Mouse (Mus musculus): Measurements from ENCODE around the gene Tmtc1. TPM values are rescaled to one million over a fixed set of nuclear protein-coding genes. Genes with fewer than 3 reads are reported as not detected.

Tmtc1 gene
- polyA plus RNA-seq, 1 experiment from 2014 or later, result 0.81 TPM

DNA sequence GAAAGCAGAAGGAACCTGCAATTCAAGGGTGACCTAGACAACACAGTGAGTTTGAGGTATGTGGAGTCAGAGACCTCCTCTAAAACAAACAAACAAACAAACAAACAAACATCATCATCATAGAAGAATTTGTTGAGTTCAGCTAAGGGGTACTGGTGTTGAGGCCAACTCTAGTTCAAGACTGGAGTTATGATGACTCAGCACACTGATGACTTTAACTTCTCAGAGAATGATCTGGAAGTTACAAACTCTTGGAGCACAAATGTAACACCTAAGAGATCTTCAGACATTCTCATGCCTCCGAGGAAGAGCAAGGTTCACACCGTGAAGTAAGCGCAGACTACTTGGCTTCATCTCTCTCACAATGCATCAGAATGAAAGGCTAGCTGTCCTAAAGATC, 28.1 kb upstream of the Tmtc1 start:
- no peak for ATAC-seq
- Histone ChIP-seq H3K27ac (ENCODE audit: low read depth, low read length) (no peak overlapping the region), H3K4me3 (ENCODE audit: low read depth, low read length) (no peak overlapping the region), H3K36me3 (ENCODE audit: control insufficient read depth, insufficient read depth) (no peaks in the 10 kb centered on the region), H3K4me2 (replicated peaks; ENCODE audit: low read depth) (no peak overlapping the region), H3K9me3 (ENCODE audit: control insufficient read depth) (no peaks in the 10 kb centered on the region), H3K27me3 (replicated peaks; ENCODE audit: control insufficient read depth, insufficient read depth, low read length) (no peaks in the 10 kb centered on the region), H3K4me1 (replicated peaks; ENCODE audit: control insufficient read depth, insufficient read depth, low read length) (no peaks in the 10 kb centered on the region), H3K9ac (ENCODE audit: low read depth, low read length) (no peak overlapping the region)
- WGBS, result 96% methylated on average over 3 of the region's 3 CpGs
- TF ChIP-seq CTCF (IDR thresholded peaks at IDR 0.05; ENCODE audit: low read depth), result no peak

GRCm38 (mm10) chr6:148467924-148468389, 23.8 kb upstream of the Tmtc1 start:
- ATAC-seq, result no peak
- WGBS, result 41% methylated on average over 2 of the region's 2 CpGs

DNA sequence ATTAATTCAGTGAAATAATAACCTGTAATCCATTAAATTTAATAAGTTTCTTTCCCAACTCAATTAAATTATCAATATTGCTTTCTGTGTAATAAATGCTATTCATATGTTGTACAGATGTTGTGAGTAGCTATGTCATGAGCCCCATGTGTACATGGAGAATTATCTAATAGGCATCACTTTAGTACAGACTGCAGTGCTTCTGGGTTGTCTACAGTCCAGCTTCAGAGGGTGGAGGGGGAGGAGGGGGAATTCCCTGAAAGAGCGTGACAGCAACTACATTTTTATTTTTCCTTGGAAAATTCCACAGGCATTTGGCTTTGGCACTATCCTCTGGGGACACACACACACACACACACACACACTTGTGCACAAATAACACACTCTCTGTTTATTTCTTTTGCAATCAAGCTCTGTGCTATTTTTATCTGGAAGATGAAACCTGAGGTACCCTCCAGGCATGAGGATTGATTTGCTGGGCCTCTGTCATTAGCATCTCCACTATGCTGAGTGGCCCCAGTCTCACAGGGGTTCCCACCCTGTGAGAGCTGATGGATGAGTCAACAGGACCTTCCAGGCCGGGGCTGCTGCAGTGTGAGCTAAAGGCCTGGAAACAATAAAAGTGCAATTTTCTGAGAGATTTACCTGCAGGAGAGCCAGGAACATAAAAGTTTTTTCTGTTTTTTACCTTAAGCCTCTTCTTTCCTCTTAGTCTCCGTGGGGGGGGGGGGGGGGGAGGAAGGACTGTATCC, 23.2 kb upstream of the Tmtc1 start:
- WGBS, result 42% methylated on average over 2 of the region's 3 CpGs
- no peak overlapping the region for H3K27ac ChIP-seq (ENCODE audit: low read depth, low read length)
- no peaks in the 10 kb centered on the region for H3K9me3 ChIP-seq (ENCODE audit: control insufficient read depth)
- H3K4me1 ChIP-seq (replicated peaks; ENCODE audit: control insufficient read depth, insufficient read depth, low read length), result no peaks in the 10 kb centered on the region
- no peak overlapping the region for H3K4me2 ChIP-seq (replicated peaks; ENCODE audit: low read depth)
- TF ChIP-seq CTCF (IDR thresholded peaks at IDR 0.05; ENCODE audit: low read depth), result no peak
- no peaks in the 10 kb centered on the region for H3K36me3 ChIP-seq (ENCODE audit: control insufficient read depth, insufficient read depth)
- H3K9ac ChIP-seq (ENCODE audit: low read depth, low read length), result no peak overlapping the region
- H3K27me3 ChIP-seq (replicated peaks; ENCODE audit: control insufficient read depth, insufficient read depth, low read length), result no peaks in the 10 kb centered on the region
- ATAC-seq, result no peak
- no peak overlapping the region for H3K4me3 ChIP-seq (ENCODE audit: low read depth, low read length)

More at GRCm38 (mm10) chr6:148467924-148468389, 23.8 kb upstream of the Tmtc1 start:
- no peak overlapping the region for H3K4me2 ChIP-seq (replicated peaks; ENCODE audit: low read depth)
- no peaks in the 10 kb centered on the region for H3K9me3 ChIP-seq (ENCODE audit: control insufficient read depth)
- H3K27me3 ChIP-seq (replicated peaks; ENCODE audit: control insufficient read depth, insufficient read depth, low read length), result no peaks in the 10 kb centered on the region
- H3K9ac ChIP-seq (ENCODE audit: low read depth, low read length), result no peak overlapping the region
- H3K36me3 ChIP-seq (ENCODE audit: control insufficient read depth, insufficient read depth), result no peaks in the 10 kb centered on the region
- no peak for TF ChIP-seq CTCF (IDR thresholded peaks at IDR 0.05; ENCODE audit: low read depth)
- H3K4me3 ChIP-seq (ENCODE audit: low read depth, low read length), result no peak overlapping the region
- no peak overlapping the region for H3K27ac ChIP-seq (ENCODE audit: low read depth, low read length)
- H3K4me1 ChIP-seq (replicated peaks; ENCODE audit: control insufficient read depth, insufficient read depth, low read length), result no peaks in the 10 kb centered on the region

- Histone ChIP-seq H3K27ac (ENCODE audit: low read depth, low read length) (no peak overlapping the region), H3K4me2 (replicated peaks; ENCODE audit: low read depth) (no peak overlapping the region), H3K9me3 (ENCODE audit: control insufficient read depth) (peaks cover 6% of the 10 kb centered on the region; the same call in 1 of the 2 replicates), H3K27me3 (replicated peaks; ENCODE audit: control insufficient read depth, insufficient read depth, low read length) (no peaks in the 10 kb centered on the region), H3K36me3 (ENCODE audit: control insufficient read depth, insufficient read depth) (no peaks in the 10 kb centered on the region), H3K4me3 (ENCODE audit: low read depth, low read length) (no peak overlapping the region), H3K9ac (ENCODE audit: low read depth, low read length) (no peak overlapping the region), H3K4me1 (replicated peaks; ENCODE audit: control insufficient read depth, insufficient read depth, low read length) (no peaks in the 10 kb centered on the region)
- 48% methylated on average over 3 of the region's 3 CpGs for WGBS
- no peak for ATAC-seq
- no peak for TF ChIP-seq CTCF (IDR thresholded peaks at IDR 0.05; ENCODE audit: low read depth)
These were observed 15.4 kb upstream of the Tmtc1 start for GRCm38 (mm10) chr6:148459636-148460035.

GRCm38 (mm10) chr6:148455470-148455869, 11.3 kb upstream of the Tmtc1 start:
- H3K36me3 ChIP-seq (ENCODE audit: control insufficient read depth, insufficient read depth), result no peaks in the 10 kb centered on the region
- no peak overlapping the region for H3K9ac ChIP-seq (ENCODE audit: low read depth, low read length)
- H3K4me2 ChIP-seq (replicated peaks; ENCODE audit: low read depth), result no peak overlapping the region
- peaks cover 6% of the 10 kb centered on the region; the same call in 1 of the 2 replicates for H3K9me3 ChIP-seq (ENCODE audit: control insufficient read depth)
- no peak overlapping the region for H3K4me3 ChIP-seq (ENCODE audit: low read depth, low read length)
- no peak overlapping the region for H3K27ac ChIP-seq (ENCODE audit: low read depth, low read length)
- peak; percentile 29; the same call in 1 of the 2 replicates for TF ChIP-seq CTCF (IDR thresholded peaks at IDR 0.05; ENCODE audit: low read depth)
- no peaks in the 10 kb centered on the region for H3K4me1 ChIP-seq (replicated peaks; ENCODE audit: control insufficient read depth, insufficient read depth, low read length)
- no peak for ATAC-seq
- H3K27me3 ChIP-seq (replicated peaks; ENCODE audit: control insufficient read depth, insufficient read depth, low read length), result no peaks in the 10 kb centered on the region
- whole genome bisulfite sequencing, result 74% methylated on average over 4 of the region's 4 CpGs

DNA sequence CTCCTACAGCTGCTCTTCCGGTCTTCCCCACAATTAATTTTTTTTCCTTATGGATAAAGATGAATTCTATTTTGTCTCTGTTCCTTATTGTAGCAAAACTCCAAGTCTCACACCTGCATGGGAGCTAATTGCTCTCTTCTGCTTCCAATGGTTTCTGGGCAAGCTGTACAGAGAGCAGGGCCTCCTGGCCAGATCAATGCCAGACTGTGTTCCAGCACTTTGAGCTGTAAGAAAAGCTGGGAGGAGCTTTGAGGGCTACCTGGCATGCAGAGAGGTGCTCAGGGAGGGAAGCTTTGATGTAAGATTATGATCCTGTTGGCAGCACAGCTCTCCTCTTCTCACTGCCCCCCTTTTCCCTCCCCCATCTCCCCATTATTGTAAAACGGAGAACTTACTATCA, 10.6 kb upstream of the Tmtc1 start:
- ATAC-seq, result no peak
- Histone ChIP-seq H3K4me3 (ENCODE audit: low read depth, low read length) (no peak overlapping the region), H3K27ac (ENCODE audit: low read depth, low read length) (no peak overlapping the region), H3K9ac (ENCODE audit: low read depth, low read length) (no peak overlapping the region), H3K27me3 (replicated peaks; ENCODE audit: control insufficient read depth, insufficient read depth, low read length) (no peaks in the 10 kb centered on the region), H3K9me3 (ENCODE audit: control insufficient read depth) (peaks cover 6% of the 10 kb centered on the region; the same call in 1 of the 2 replicates), H3K36me3 (ENCODE audit: control insufficient read depth, insufficient read depth) (no peaks in the 10 kb centered on the region), H3K4me2 (replicated peaks; ENCODE audit: low read depth) (no peak overlapping the region), H3K4me1 (replicated peaks; ENCODE audit: control insufficient read depth, insufficient read depth, low read length) (no peaks in the 10 kb centered on the region)
- TF ChIP-seq CTCF (IDR thresholded peaks at IDR 0.05; ENCODE audit: low read depth), result no peak
- WGBS, result 82% methylated on average over 2 of the region's 2 CpGs

All from intestine, postnatal 0 days (tissue).